Comparison of ENCODE assay signal across 16 mouse cellular contexts in genomic region chr15:93903671-93904603, GRCm38 (mm10).
DNase-seq lines count a peak whose midpoint lies in the region; ATAC-seq lines count a peak whose summit lies in the region.
"Had no signal": no experiment of that assay in that cellular context is flagged by ENCODE, and none has a peak within 500 bp of the region (broad histone marks: within the 10 kb centered on the region; RNA-seq: fewer than 3 reads in every experiment).

No protein-coding gene starts in this region.

- 26% methylated on average over 18 of the region's 18 CpGs for WGBS in kidney, embryonic 14.5 days
- WGBS in embryonic facial prominence, embryonic 11.5 days, result 21% methylated on average over 18 of the region's 18 CpGs
- 22% methylated on average over 18 of the region's 18 CpGs for WGBS in limb, embryonic 13.5 days

- peak overlapping the region; percentile 47; the same call in 1 of the 2 replicates for H3K27ac ChIP-seq in kidney, embryonic 14.5 days (ENCODE audit: low read depth, low read length)
- H3K27ac ChIP-seq in embryonic facial prominence, embryonic 11.5 days (replicated peaks; ENCODE audit: low read depth, low read length), result peak overlapping the region; percentile 5; the same call in 1 of the 2 replicates
- H3K27ac ChIP-seq in limb, embryonic 13.5 days, result peak overlapping the region; percentile 69
- H3K27ac ChIP-seq: forebrain, embryonic 10.5 days; kidney, postnatal 0 days; liver, embryonic 12.5 days had no signal

- H3K36me3 ChIP-seq in kidney, embryonic 14.5 days (ENCODE audit: control insufficient read depth, insufficient read depth, low read length), result no peaks in the 10 kb centered on the region
- H3K36me3 ChIP-seq in embryonic facial prominence, embryonic 11.5 days (replicated peaks; ENCODE audit: control insufficient read depth, insufficient read depth, low read depth, low read length), result no peaks in the 10 kb centered on the region
- H3K36me3 ChIP-seq in limb, embryonic 13.5 days, result no peaks in the 10 kb centered on the region
- H3K36me3 ChIP-seq: forebrain, embryonic 10.5 days; liver, embryonic 12.5 days had no signal

- H3K4me2 ChIP-seq in kidney, embryonic 14.5 days (replicated peaks; ENCODE audit: low read depth, low read length), result no peak overlapping the region
- no peak overlapping the region for H3K4me2 ChIP-seq in embryonic facial prominence, embryonic 11.5 days (ENCODE audit: low read depth, low read length)
- no peak overlapping the region for H3K4me2 ChIP-seq in limb, embryonic 13.5 days (replicated peaks)
- H3K4me2 ChIP-seq: liver, embryonic 12.5 days had no signal

- peaks cover 10% of the 10 kb centered on the region for H3K4me1 ChIP-seq in kidney, embryonic 14.5 days (ENCODE audit: control insufficient read depth, insufficient read depth, low read length)
- H3K4me1 ChIP-seq in embryonic facial prominence, embryonic 11.5 days (ENCODE audit: control insufficient read depth, insufficient read depth, low read length), result no peaks in the 10 kb centered on the region; the same call in 1 of the 2 replicates
- peaks cover 27% of the 10 kb centered on the region for H3K4me1 ChIP-seq in limb, embryonic 13.5 days
- H3K4me1 ChIP-seq: liver, embryonic 12.5 days had no signal

- ATAC-seq in kidney, embryonic 14.5 days (ENCODE audit: low FRiP score, low TSS enrichment), result peak; percentile 69; the same call in 1 of the 2 replicates
- ATAC-seq in embryonic facial prominence, embryonic 11.5 days (replicated peaks; ENCODE audit: insufficient number of reproducible peaks, low FRiP score, low TSS enrichment, low read depth), result no peak; the same call in 1 of the 2 replicates
- ATAC-seq in limb, embryonic 13.5 days (ENCODE audit: low FRiP score, low read depth), result peak; percentile 61
- ATAC-seq: inflammation-experienced regulatory T-cells, adult 6 months; liver, embryonic 12.5 days had no signal

- no peak overlapping the region for H3K9ac ChIP-seq in kidney, embryonic 14.5 days (ENCODE audit: low read depth, low read length)
- no peak overlapping the region for H3K9ac ChIP-seq in embryonic facial prominence, embryonic 11.5 days (replicated peaks; ENCODE audit: low read length)
- H3K9ac ChIP-seq in limb, embryonic 13.5 days, result no peak overlapping the region
- H3K9ac ChIP-seq: liver, embryonic 12.5 days had no signal

- no peak overlapping the region for H3K4me3 ChIP-seq in kidney, embryonic 14.5 days (ENCODE audit: low read length)
- no peak overlapping the region for H3K4me3 ChIP-seq in embryonic facial prominence, embryonic 11.5 days (ENCODE audit: low read depth, low read length)
- H3K4me3 ChIP-seq in limb, embryonic 13.5 days, result no peak overlapping the region
- H3K4me3 ChIP-seq: forebrain, embryonic 10.5 days; liver, embryonic 12.5 days had no signal

- no peak for DNase-seq in kidney, postnatal 4 days
- peak; percentile 74 for DNase-seq in embryo, embryonic 10 days (ENCODE audit: low spot score)
- peak; percentile 74 for DNase-seq in embryonic facial prominence, embryonic 11.5 days (ENCODE audit: low spot score)
- no peak for DNase-seq in testis, postnatal 14 days (ENCODE audit: low spot score)
- no peak for DNase-seq in frontal cortex, postnatal 14 days (ENCODE audit: low spot score in 2 of 2)
- no peak for DNase-seq in heart, adult 18-20 months
- DNase-seq: cerebellum, adult 2 months; gastrocnemius, postnatal 10 days; heart, postnatal 10 days; layer of hippocampus, adult 9-11 months had no signal

- H3K27me3 ChIP-seq in kidney, embryonic 14.5 days (ENCODE audit: control insufficient read depth, insufficient read depth, low read length), result no peaks in the 10 kb centered on the region
- no peaks in the 10 kb centered on the region for H3K27me3 ChIP-seq in embryonic facial prominence, embryonic 11.5 days (ENCODE audit: control insufficient read depth, insufficient read depth, low read length)
- H3K27me3 ChIP-seq in limb, embryonic 13.5 days, result no peaks in the 10 kb centered on the region
- H3K27me3 ChIP-seq: liver, embryonic 12.5 days had no signal

- no peaks in the 10 kb centered on the region for H3K9me3 ChIP-seq in kidney, embryonic 14.5 days (ENCODE audit: control insufficient read depth, low read length)
- H3K9me3 ChIP-seq in embryonic facial prominence, embryonic 11.5 days (replicated peaks; ENCODE audit: control insufficient read depth, low read length), result no peaks in the 10 kb centered on the region
- no peaks in the 10 kb centered on the region for H3K9me3 ChIP-seq in limb, embryonic 13.5 days
- H3K9me3 ChIP-seq: forebrain, embryonic 10.5 days; liver, embryonic 12.5 days had no signal

Comparison
In these comparisons a context has a peak if more than half of its experiments do, and no peak if none do; other contexts are left out.
1. H3K27ac ChIP-seq: peak in every context shown above with its lines; median percentile 69 in limb, embryonic 13.5 days; 47 in kidney, embryonic 14.5 days; 5 in embryonic facial prominence, embryonic 11.5 days.
2. DNase-seq: peak in embryo, embryonic 10 days (single experiment) and embryonic facial prominence, embryonic 11.5 days (single experiment); none in kidney, postnatal 4 days (0 of 2), testis, postnatal 14 days (single experiment), frontal cortex, postnatal 14 days (0 of 2) and heart, adult 18-20 months (0 of 2).